Mouse (Mus musculus) thymus, postnatal 4 days (tissue): ENCODE data around the gene Derl3.
"Not testable (repeated sequence)": the region's sequence is repeated elsewhere in the genome, so short reads cannot be mapped to it uniquely, and the experiment has no call there.

Source experiments
- DNase-seq: peaks from one replicate; pipeline ENCODE4 v3.0.0; 2021

Derl3 gene

GRCm38 (mm10) chr10:75893089-75893750, at the start of gene Derl3:
Gene Derl3, plus strand, starts transcription at chr10:75893413.
- DNase-seq = peak; percentile 94

- not testable (repeated sequence) for DNase-seq
Measured at GRCm38 (mm10) chr10:75843898-75844297, 49.3 kb upstream of the Derl3 start.

GRCm38 (mm10) chr10:75844800-75845199, 48.4 kb upstream of the Derl3 start:
- DNase-seq = no peak

- no peak for DNase-seq
Measured at GRCm38 (mm10) chr10:75845306-75845930, 47.8 kb upstream of the Derl3 start.

GRCm38 (mm10) chr10:75848382-75848781, 44.8 kb upstream of the Derl3 start:
- DNase-seq = no peak

GRCm38 (mm10) chr10:75851076-75851475, 42.1 kb upstream of the Derl3 start:
- no peak for DNase-seq

- DNase-seq = no peak
Measured at GRCm38 (mm10) chr10:75851681-75852080, 41.5 kb upstream of the Derl3 start.

- no peak for DNase-seq
Measured at GRCm38 (mm10) chr10:75852539-75853125, 40.6 kb upstream of the Derl3 start.

GRCm38 (mm10) chr10:75853452-75853851, 39.8 kb upstream of the Derl3 start:
- DNase-seq = peak; percentile 90

- DNase-seq = no peak
Measured at GRCm38 (mm10) chr10:75854096-75854495, 39.1 kb upstream of the Derl3 start.

- DNase-seq = no peak
Measured at GRCm38 (mm10) chr10:75854791-75855190, 38.4 kb upstream of the Derl3 start.

- DNase-seq = no peak
Measured at GRCm38 (mm10) chr10:75855416-75855981, 37.7 kb upstream of the Derl3 start.

GRCm38 (mm10) chr10:75856155-75856907, 36.9 kb upstream of the Derl3 start:
- DNase-seq = no peak

- DNase-seq = no peak
Measured at GRCm38 (mm10) chr10:75856976-75857375, 36.2 kb upstream of the Derl3 start.

GRCm38 (mm10) chr10:75857598-75857997, 35.6 kb upstream of the Derl3 start:
- DNase-seq = no peak

- peak; percentile 44 for DNase-seq
Measured at GRCm38 (mm10) chr10:75859107-75859746, 34.0 kb upstream of the Derl3 start.

- DNase-seq = peak; percentile 92
Measured at GRCm38 (mm10) chr10:75859786-75860470, 33.3 kb upstream of the Derl3 start, which contains the start of gene Mif. Gene Mif, minus strand, starts transcription at chr10:75860240.

GRCm38 (mm10) chr10:75860746-75861145, 32.5 kb upstream of the Derl3 start:
- no peak for DNase-seq

- no peak for DNase-seq
Measured at GRCm38 (mm10) chr10:75861587-75861986, 31.6 kb upstream of the Derl3 start.

GRCm38 (mm10) chr10:75872025-75872914, 20.9 kb upstream of the Derl3 start:
- no peak for DNase-seq
